Mouse (Mus musculus) CH12.LX (cell line): ENCODE results near the gene Ppp1r1a. TPM values are rescaled to one million over a fixed set of nuclear protein-coding genes. Genes with fewer than 3 reads are reported as not detected.

Source experiments
- DNase-seq: peaks from one replicate; pipeline ENCODE4 v3.0.0-alpha.2; 2013; ENCODE audit errors: extremely low read depth
- H3K27ac ChIP-seq: 2 replicates; pipeline ENCODE4 v1.5.1; 2012; ENCODE audit warnings: low read depth, mild to moderate bottlenecking, control low read depth, moderate library complexity; ENCODE audit not compliant: insufficient read depth
- H3K27me3 ChIP-seq: replicated peaks from 2 replicates; pipeline ENCODE3; 2012; ENCODE audit warnings: inconsistent platforms
- H3K36me3 ChIP-seq, 2 experiments: replicated peaks in 1 of 2; 2 replicates each; pipeline versions ENCODE3 to v1.6.1; 2012; ENCODE audit warnings: inconsistent platforms in 1 of 2, low read length in 1 of 2, mild to moderate bottlenecking in 1 of 2, mixed read lengths in 1 of 2, moderate library complexity in 1 of 2; ENCODE audit not compliant: control insufficient read depth in 1 of 2, insufficient read depth in 1 of 2
- H3K4me1 ChIP-seq, 2 experiments: 2 replicates each; pipeline ENCODE4 v1.6.1; 2012; ENCODE audit warnings: inconsistent platforms in 1 of 2, moderate library complexity in 1 of 2; ENCODE audit not compliant: insufficient read depth in 2 of 2, control insufficient read depth in 1 of 2
- H3K4me2 ChIP-seq: 2 replicates; pipeline ENCODE4 v1.6.1; 2012; ENCODE audit warnings: low read depth, mild to moderate bottlenecking, control low read depth; ENCODE audit not compliant: poor library complexity, insufficient read depth, severe bottlenecking
- H3K4me3 ChIP-seq, 3 experiments: fragments of 150-350 bp in 1 of 3; sonication (generic) in 1 of 3; replicated peaks in 1 of 3; 2 replicates each; pipeline versions ENCODE3 to v1.5.1; 2011 to 2012; ENCODE audit warnings: low read depth in 2 of 3, low read length in 2 of 3, mild to moderate bottlenecking in 2 of 3, moderate library complexity in 2 of 3, control low read depth in 1 of 3, improper control_type of control experiment in 1 of 3, inconsistent platforms in 1 of 3, mixed read lengths in 1 of 3; ENCODE audit not compliant: poor library complexity in 1 of 3
- H3K79me2 ChIP-seq: replicated peaks from 2 replicates; pipeline ENCODE4 v1.6.1; 2012; ENCODE audit warnings: mild to moderate bottlenecking, moderate library complexity; ENCODE audit not compliant: control insufficient read depth, poor library complexity, insufficient read depth, severe bottlenecking; ENCODE audit errors: extremely low read depth
- H3K9ac ChIP-seq: 2 replicates; pipeline ENCODE4 v1.6.1; 2012; ENCODE audit warnings: low read depth, mild to moderate bottlenecking, control low read depth, moderate library complexity; ENCODE audit not compliant: insufficient read depth
- H3K9me3 ChIP-seq: replicated peaks from 2 replicates; pipeline ENCODE3; 2012; ENCODE audit warnings: low read length, inconsistent platforms, mixed read lengths
- CHD1 ChIP-seq: IDR thresholded peaks from 2 replicates; pipeline ENCODE4 v1.6.1; 2012; ENCODE audit warnings: low read depth, low read length, improper control_type of control experiment, inconsistent platforms
- CHD2 ChIP-seq: IDR thresholded peaks from 2 replicates; pipeline ENCODE4 v1.6.1; 2011; ENCODE audit warnings: low read length, improper control_type of control experiment
- CTCF ChIP-seq, 2 experiments: IDR thresholded peaks in 1 of 2; conservative IDR thresholded peaks in 1 of 2; 2 replicates each; pipeline ENCODE4 v1.5.1; 2011 to 2012; ENCODE audit warnings: low read depth in 2 of 2, low read length in 2 of 2, improper control_type of control experiment in 1 of 2, inconsistent platforms in 1 of 2, mild to moderate bottlenecking in 1 of 2, moderate library complexity in 1 of 2
- E2F4 ChIP-seq: IDR thresholded peaks from 2 replicates; pipeline ENCODE4 v1.6.1; 2011; ENCODE audit warnings: low read depth, low read length, improper control_type of control experiment; ENCODE audit not compliant: insufficient replicate concordance
- ELF1 ChIP-seq: IDR thresholded peaks from 2 replicates; pipeline ENCODE4 v1.6.1; 2014; ENCODE audit warnings: low read depth, mild to moderate bottlenecking, inconsistent platforms, low read length, improper control_type of control experiment
- ETS1 ChIP-seq: conservative IDR thresholded peaks from 2 replicates; pipeline ENCODE4 v1.6.1; 2012; ENCODE audit warnings: low read depth, mild to moderate bottlenecking, inconsistent platforms, low read length, improper control_type of control experiment, moderate library complexity
- IRF4 ChIP-seq: IDR thresholded peaks from 2 replicates; pipeline ENCODE4 v1.6.1; 2014; ENCODE audit warnings: low read depth, mild to moderate bottlenecking, inconsistent platforms, low read length, improper control_type of control experiment
- JUN ChIP-seq: IDR thresholded peaks from 2 replicates; pipeline ENCODE4 v1.6.1; 2011; ENCODE audit warnings: low read depth, mild to moderate bottlenecking, low read length, improper control_type of control experiment, moderate library complexity; ENCODE audit not compliant: insufficient read depth
- MAFK ChIP-seq: IDR thresholded peaks from 2 replicates; pipeline ENCODE4 v1.6.1; 2011; ENCODE audit warnings: low read length, improper control_type of control experiment; ENCODE audit not compliant: insufficient replicate concordance
- MAX ChIP-seq: IDR thresholded peaks from 2 replicates; pipeline ENCODE4 v1.6.1; 2011; ENCODE audit warnings: low read length, improper control_type of control experiment
- MXI1 ChIP-seq: IDR thresholded peaks from 2 replicates; pipeline ENCODE4 v1.6.1; 2011; ENCODE audit warnings: mild to moderate bottlenecking, low read depth, low read length, improper control_type of control experiment
- NRF1 ChIP-seq: IDR thresholded peaks from 2 replicates; pipeline ENCODE4 v1.6.1; 2014; ENCODE audit warnings: low read depth, mild to moderate bottlenecking, inconsistent platforms, low read length, improper control_type of control experiment, moderate library complexity
- PAX5 ChIP-seq: IDR thresholded peaks from 2 replicates; pipeline ENCODE4 v1.6.1; 2012; ENCODE audit warnings: low read length, inconsistent platforms, mixed read lengths
- POLR2AphosphoS2 ChIP-seq: IDR thresholded peaks from 2 replicates; pipeline ENCODE4 v1.6.1; 2011; ENCODE audit warnings: low read depth, low read length, improper control_type of control experiment
- RAD21 ChIP-seq: IDR thresholded peaks from 2 replicates; pipeline ENCODE4 v1.6.1; 2011; ENCODE audit warnings: low read depth, mild to moderate bottlenecking, low read length, improper control_type of control experiment, moderate library complexity
- SIN3A ChIP-seq: IDR thresholded peaks from 2 replicates; pipeline ENCODE4 v1.6.1; 2012; ENCODE audit warnings: low read length, improper control_type of control experiment, inconsistent platforms
- SMC3 ChIP-seq: IDR thresholded peaks from 2 replicates; pipeline ENCODE4 v1.6.1; 2011; ENCODE audit warnings: low read depth, low read length, improper control_type of control experiment
- TBP ChIP-seq: conservative IDR thresholded peaks from 2 replicates; pipeline ENCODE4 v1.6.1; 2011; ENCODE audit warnings: low read depth, low read length, improper control_type of control experiment
- USF1 ChIP-seq: IDR thresholded peaks from 2 replicates; pipeline ENCODE4 v1.6.1; 2014; ENCODE audit warnings: low read depth, mild to moderate bottlenecking, inconsistent platforms, low read length, improper control_type of control experiment
- USF2 ChIP-seq: conservative IDR thresholded peaks from 2 replicates; pipeline ENCODE4 v1.6.1; 2011; ENCODE audit warnings: low read depth, low read length, improper control_type of control experiment
- ZKSCAN1 ChIP-seq: IDR thresholded peaks from 2 replicates; pipeline ENCODE4 v1.6.1; 2012; ENCODE audit warnings: low read depth, inconsistent platforms, low read length, improper control_type of control experiment, borderline replicate concordance
- ZMIZ1 ChIP-seq: IDR thresholded peaks from 2 replicates; pipeline ENCODE4 v1.6.1; 2012; ENCODE audit warnings: low read depth, mild to moderate bottlenecking, inconsistent platforms, low read length, improper control_type of control experiment
- dilution Hi-C: fragments of 300-500 bp; cut with MboI; formaldehyde crosslinking; loops from 2 replicates; pipeline ENCODE4 v1.14.3; 2020; ENCODE audit warnings: low sequenced_read_pairs; ENCODE audit not compliant: extremely low pct_unique_long_range_greater_than_20kb, extremely low pct_ligation_motif_present
- in situ Hi-C: fragments of 300-500 bp; cut with MboI; formaldehyde crosslinking; loops from 3 replicates; pipeline ENCODE4 v1.14.3; 2019; ENCODE audit warnings: low sequenced_read_pairs, low pct_ligation_motif_present, low pct_unique_long_range_greater_than_20kb, mixed read lengths
- polyA plus RNA-seq: library from polyadenylated mRNA; unstranded; fragments of >175 nt; gene quantifications from 2 replicates; pipeline ENCODE4 v1.2.1, GENCODE M21; 2012; ENCODE audit warnings: low read depth; ENCODE audit not compliant: insufficient read length
- total RNA-seq, 2 experiments: library from RNA; depleted of rRNA; stranded (reverse); fragments of 300-350 nt in 1 of 2; fragments of >200 nt in 1 of 2; gene quantifications; 2 replicates each; pipeline ENCODE4 v1.2.3; 2012 to 2014

The Ppp1r1a gene
- total and polyA plus RNA-seq, 3 experiments, result 0.59 TPM; not detected in 2

- no peak overlapping the region for H3K9ac ChIP-seq
- no peaks in the 10 kb centered on the region for H3K9me3 ChIP-seq
- TF ChIP-seq CHD1 (no peak), SMC3 (no peak), IRF4 (no peak), E2F4 (no peak), CHD2 (no peak), ETS1 (no peak), MAX (no peak), JUN (no peak), MXI1 (no peak), ZKSCAN1 (no peak), NRF1 (no peak), USF2 (no peak), POLR2AphosphoS2 (no peak), PAX5 (no peak), CTCF (conservative IDR thresholded peaks at IDR 0.05 in 1 of 2, IDR thresholded peaks at IDR 0.05 in 1 of 2; ENCODE audit: low read depth in 2 of 2, low read length in 2 of 2) (no peak), USF1 (no peak), RAD21 (no peak), ZMIZ1 (no peak)
- H3K4me2 ChIP-seq, result no peak overlapping the region
- no peaks in the 10 kb centered on the region for H3K79me2 ChIP-seq
- H3K27ac ChIP-seq, result no peak overlapping the region
- H3K4me3 ChIP-seq, result no peak overlapping the region
- DNase-seq, result no peak
- in situ Hi-C loops (no loop called here), dilution Hi-C loops (no loop called here)
- peaks cover 0 to 25% of the 10 kb centered on the region in 2 experiments; a peak in 2 of 4 replicates for H3K4me1 ChIP-seq
- no peaks in the 10 kb centered on the region for H3K27me3 ChIP-seq
- H3K36me3 ChIP-seq, result peaks cover 86 to 98% of the 10 kb centered on the region in 2 experiments
Measured at GRCm38 (mm10) chr15:103486658-103487057, 51.1 kb downstream of the Ppp1r1a start.

- Histone ChIP-seq H3K4me3 (no peak overlapping the region), H3K9me3 (no peaks in the 10 kb centered on the region), H3K4me2 (no peak overlapping the region), H3K9ac (no peak overlapping the region), H3K27me3 (no peaks in the 10 kb centered on the region), H3K27ac (no peak overlapping the region), H3K4me1 (peaks cover 0 to 25% of the 10 kb centered on the region in 2 experiments; a peak in 2 of 4 replicates), H3K36me3 (peaks cover 83 to 96% of the 10 kb centered on the region in 2 experiments), H3K79me2 (no peaks in the 10 kb centered on the region)
- dilution Hi-C loops (no loop called here), in situ Hi-C loops (no loop called here)
- TF ChIP-seq MAFK, result no peak
- TF ChIP-seq TBP, result no peak
- TF ChIP-seq E2F4, result no peak
- no peak for TF ChIP-seq ELF1
- no peak for TF ChIP-seq PAX5
- TF ChIP-seq USF2, result no peak
- no peak for TF ChIP-seq POLR2AphosphoS2
- no peak for TF ChIP-seq MAX
- TF ChIP-seq CTCF (conservative IDR thresholded peaks at IDR 0.05 in 1 of 2, IDR thresholded peaks at IDR 0.05 in 1 of 2; ENCODE audit: low read depth in 2 of 2, low read length in 2 of 2), result no peak
- TF ChIP-seq NRF1, result no peak
- no peak for TF ChIP-seq CHD1
- no peak for TF ChIP-seq SIN3A
- TF ChIP-seq CHD2, result no peak
- no peak for DNase-seq
Measured at GRCm38 (mm10) chr15:103485106-103485505, 52.7 kb downstream of the Ppp1r1a start.
